Mouse (Mus musculus): ENCODE results near the gene Morn5.

GRCm38 (mm10) chr2:36034898-36035297 lies 14.4 kb upstream of the Morn5 start:
- TF ChIP-seq EP300 (IDR thresholded peaks at IDR 0.05; ENCODE audit: low read depth) = no peak
- no peak for TF ChIP-seq CTCF (IDR thresholded peaks at IDR 0.05; ENCODE audit: low read depth)
